Mouse (Mus musculus): ENCODE measurements at regions not wholly inside any gene's neighbourhood (a gene's known extent, or its start where the extent isn't known, plus 50 kb on each side); places are given as distances from the start of the nearest gene placed in this dataset.

GRCm38 (mm10) chr5:111553471-111554382 lies 136.6 kb downstream of the Mn1 start:
- DNase-seq: no peak

- no peak for DNase-seq
Measured at GRCm38 (mm10) chr5:111554551-111555311, 137.6 kb downstream of the Mn1 start.

GRCm38 (mm10) chr5:111555312-111555957 lies 138.3 kb downstream of the Mn1 start:
- DNase-seq: no peak

- peak; percentile 46 for DNase-seq
Measured at GRCm38 (mm10) chr5:111555981-111556380, 138.8 kb downstream of the Mn1 start.

- DNase-seq: no peak
Measured at GRCm38 (mm10) chr5:111560432-111560831, 143.3 kb downstream of the Mn1 start.

- no peak for DNase-seq
Measured at GRCm38 (mm10) chr5:111561301-111561700, 144.1 kb downstream of the Mn1 start.

GRCm38 (mm10) chr5:111570826-111571225 lies 153.7 kb downstream of the Mn1 start:
- no peak for DNase-seq

GRCm38 (mm10) chr5:111573265-111573873 lies 156.2 kb downstream of the Mn1 start:
- no peak for DNase-seq

GRCm38 (mm10) chr5:111574219-111574840 lies 157.2 kb downstream of the Mn1 start:
- DNase-seq: peak; percentile 49

- no peak for DNase-seq
Measured at GRCm38 (mm10) chr5:111575376-111575775, 158.2 kb downstream of the Mn1 start.

GRCm38 (mm10) chr5:111577441-111577840 lies 156.3 kb upstream of the Gm26897 start:
- DNase-seq: peak; percentile 53

- peak; percentile 33 for DNase-seq
Measured at GRCm38 (mm10) chr5:111578088-111578487, 155.6 kb upstream of the Gm26897 start.

GRCm38 (mm10) chr5:111578977-111579727 lies 154.6 kb upstream of the Gm26897 start:
- peak; percentile 36 for DNase-seq

GRCm38 (mm10) chr5:111580870-111581771 lies 152.6 kb upstream of the Gm26897 start:
- DNase-seq: peak; percentile 51

GRCm38 (mm10) chr5:111582004-111582403 lies 151.7 kb upstream of the Gm26897 start:
- DNase-seq: no peak

GRCm38 (mm10) chr5:111590619-111591081 lies 143.1 kb upstream of the Gm26897 start:
- no peak for DNase-seq

- DNase-seq: no peak
Measured at GRCm38 (mm10) chr5:111592807-111593206, 140.9 kb upstream of the Gm26897 start.

- DNase-seq: no peak
Measured at GRCm38 (mm10) chr5:111594111-111594510, 139.6 kb upstream of the Gm26897 start.

- DNase-seq: no peak
Measured at GRCm38 (mm10) chr5:111595438-111595837, 138.3 kb upstream of the Gm26897 start.

- no peak for DNase-seq
Measured at GRCm38 (mm10) chr5:111597733-111598132, 136.0 kb upstream of the Gm26897 start.
